Mouse (Mus musculus): ENCODE results near the gene Sfmbt2. TPM values are rescaled to one million over a fixed set of nuclear protein-coding genes. Genes with fewer than 3 reads are reported as not detected.
A peak's percentile ranks its signal among the peaks of the same experiment; 100 is the strongest.

The Sfmbt2 gene
- polyA plus RNA-seq, 2 experiments = 2.2 to 2.5 TPM

DNA sequence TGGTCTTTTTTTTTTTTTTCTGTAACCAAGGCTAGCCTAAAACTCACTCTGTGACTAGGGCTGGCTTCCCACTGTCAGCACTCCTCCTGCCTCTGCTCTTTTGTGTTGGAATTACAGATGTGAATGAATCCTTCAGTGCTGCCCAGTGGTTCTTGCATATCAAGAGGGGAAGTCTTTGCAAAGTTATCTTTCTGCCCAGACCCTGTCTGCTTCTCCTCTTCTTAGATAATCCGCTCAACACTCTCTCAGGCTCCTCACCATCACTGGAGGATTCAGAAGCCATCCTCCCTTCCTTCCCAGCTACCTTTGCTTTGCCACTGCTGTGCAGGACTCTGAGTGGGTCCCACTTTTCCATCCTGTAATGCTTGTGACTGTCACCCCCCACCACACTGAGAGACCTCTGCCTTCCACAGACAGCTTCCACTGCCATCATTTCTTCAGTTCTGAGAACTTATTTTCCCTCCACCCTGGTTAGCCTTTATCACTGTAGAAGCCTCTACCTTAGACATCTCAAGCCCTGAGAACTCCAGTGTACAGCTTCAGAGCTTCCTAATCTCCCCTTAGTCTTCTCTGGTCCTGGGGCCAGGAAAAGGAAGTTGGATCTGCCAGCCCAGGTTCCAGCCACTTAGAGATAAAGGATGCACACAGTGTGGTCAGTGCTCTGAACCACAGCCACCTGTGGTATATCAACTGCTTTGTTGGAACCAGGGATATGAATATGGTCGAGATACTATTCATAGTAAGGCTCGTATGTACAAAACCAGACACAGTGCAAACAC is 205.8 kb downstream of the Sfmbt2 start:
- H3K4me2 ChIP-seq (replicated peaks; ENCODE audit: low read depth, low read length, severe bottlenecking) = no peak overlapping the region
- H3K27ac ChIP-seq (replicated peaks; ENCODE audit: low read depth, low read length) = no peak overlapping the region
- no peak overlapping the region for H3K9ac ChIP-seq (ENCODE audit: low read depth, low read length, severe bottlenecking)
- ATAC-seq (ENCODE audit: low FRiP score, low read depth) (no peak), DNase-seq (ENCODE audit: low spot score) (no peak)
- no peaks in the 10 kb centered on the region for H3K9me3 ChIP-seq (ENCODE audit: control insufficient read depth, low read length)
- H3K36me3 ChIP-seq (ENCODE audit: control insufficient read depth, insufficient read depth, low read length) = no peaks in the 10 kb centered on the region
- 79% methylated on average over 3 of the region's 3 CpGs for WGBS
- no peak for TF ChIP-seq POLR2A (IDR thresholded peaks at IDR 0.05; ENCODE audit: borderline replicate concordance, extremely low read depth, insufficient read depth, insufficient read length)
- H3K4me3 ChIP-seq (replicated peaks; ENCODE audit: low read length) = no peak overlapping the region
- no peaks in the 10 kb centered on the region for H3K4me1 ChIP-seq (ENCODE audit: control insufficient read depth, insufficient read depth, low read length)
- no peaks in the 10 kb centered on the region for H3K27me3 ChIP-seq (ENCODE audit: control insufficient read depth, insufficient read depth, low read length)

DNA sequence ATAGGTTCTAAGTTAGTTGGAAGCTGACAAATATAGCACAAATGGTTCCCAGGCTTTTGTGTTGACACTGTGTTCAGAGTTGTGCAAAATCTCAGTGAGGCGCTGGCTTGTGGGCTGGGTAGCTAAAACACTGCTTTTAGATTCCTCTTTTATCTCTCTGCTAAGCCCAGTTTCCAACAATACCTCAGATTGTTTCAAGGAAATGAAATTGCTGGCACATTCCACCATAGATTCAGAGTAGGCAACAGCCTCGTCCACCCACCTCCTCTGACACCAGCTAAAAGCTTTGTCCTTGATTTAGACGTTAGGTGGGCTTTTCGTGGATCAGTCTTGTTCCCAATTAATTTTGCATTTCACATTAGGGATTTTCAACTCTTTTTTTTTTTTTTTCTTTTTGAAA is 212.4 kb downstream of the Sfmbt2 start:
- H3K9ac ChIP-seq (ENCODE audit: low read depth, low read length, severe bottlenecking) = no peak overlapping the region
- H3K4me1 ChIP-seq (ENCODE audit: control insufficient read depth, insufficient read depth, low read length) = no peaks in the 10 kb centered on the region
- WGBS = 73% methylated on average over 4 of the region's 4 CpGs
- H3K4me2 ChIP-seq (replicated peaks; ENCODE audit: low read depth, low read length, severe bottlenecking) = no peak overlapping the region
- H3K4me3 ChIP-seq (replicated peaks; ENCODE audit: low read length) = no peak overlapping the region
- no peaks in the 10 kb centered on the region for H3K36me3 ChIP-seq (ENCODE audit: control insufficient read depth, insufficient read depth, low read length)
- ATAC-seq (ENCODE audit: low FRiP score, low read depth) (no peak), DNase-seq (ENCODE audit: low spot score) (no peak)
- H3K9me3 ChIP-seq (ENCODE audit: control insufficient read depth, low read length) = no peaks in the 10 kb centered on the region
- no peak for TF ChIP-seq POLR2A (IDR thresholded peaks at IDR 0.05; ENCODE audit: borderline replicate concordance, extremely low read depth, insufficient read depth, insufficient read length)
- H3K27ac ChIP-seq (replicated peaks; ENCODE audit: low read depth, low read length) = no peak overlapping the region
- H3K27me3 ChIP-seq (ENCODE audit: control insufficient read depth, insufficient read depth, low read length) = no peaks in the 10 kb centered on the region

DNA sequence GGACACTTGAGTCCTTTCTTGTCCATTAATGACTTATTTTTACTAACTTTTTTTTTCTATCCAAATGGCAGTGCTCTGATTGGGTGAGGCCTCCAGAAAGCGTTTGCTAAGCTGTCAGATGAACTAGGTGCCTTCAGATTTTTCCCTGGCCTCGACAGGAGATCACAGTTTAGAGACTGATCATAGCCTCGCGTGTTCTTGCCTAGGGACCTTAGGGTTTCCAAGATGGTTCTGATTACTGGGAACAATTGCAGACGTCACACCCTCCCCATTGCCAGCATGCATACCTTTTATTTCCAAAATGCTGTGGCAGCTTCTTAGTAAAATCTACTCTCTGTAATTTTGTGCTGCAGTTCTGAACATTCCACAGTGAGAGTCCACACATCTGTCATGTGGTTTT is 212.8 kb downstream of the Sfmbt2 start:
- Histone ChIP-seq H3K36me3 (ENCODE audit: control insufficient read depth, insufficient read depth, low read length) (no peaks in the 10 kb centered on the region), H3K4me1 (ENCODE audit: control insufficient read depth, insufficient read depth, low read length) (no peaks in the 10 kb centered on the region), H3K4me2 (replicated peaks; ENCODE audit: low read depth, low read length, severe bottlenecking) (no peak overlapping the region), H3K9me3 (ENCODE audit: control insufficient read depth, low read length) (no peaks in the 10 kb centered on the region), H3K9ac (ENCODE audit: low read depth, low read length, severe bottlenecking) (no peak overlapping the region), H3K27me3 (ENCODE audit: control insufficient read depth, insufficient read depth, low read length) (no peaks in the 10 kb centered on the region), H3K27ac (replicated peaks; ENCODE audit: low read depth, low read length) (no peak overlapping the region), H3K4me3 (replicated peaks; ENCODE audit: low read length) (no peak overlapping the region)
- no peak for DNase-seq (ENCODE audit: low spot score)
- no peak for ATAC-seq (ENCODE audit: low FRiP score, low read depth)
- 38% methylated on average over 5 of the region's 5 CpGs for WGBS
- no peak for TF ChIP-seq POLR2A (IDR thresholded peaks at IDR 0.05; ENCODE audit: borderline replicate concordance, extremely low read depth, insufficient read depth, insufficient read length)

DNA sequence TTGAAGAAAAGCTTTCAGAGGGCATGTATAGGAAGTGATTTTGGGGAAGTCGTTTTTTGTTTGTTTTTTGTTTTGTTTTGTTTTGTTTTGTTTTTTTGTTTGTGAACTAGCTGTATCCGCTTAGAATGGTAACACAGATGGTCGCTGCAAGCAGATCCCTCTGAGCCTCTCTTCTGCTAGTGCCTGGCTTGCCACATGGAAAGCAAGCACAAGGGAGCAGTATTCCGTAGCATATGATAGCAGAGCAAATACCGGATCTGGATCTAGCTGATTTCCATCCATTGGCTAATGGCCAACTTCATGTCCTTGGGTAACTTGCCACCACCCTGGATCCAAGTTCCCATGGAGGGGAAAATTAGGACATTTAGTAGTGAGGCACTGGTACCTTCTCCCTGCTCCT is 221.0 kb downstream of the Sfmbt2 start:
- H3K9me3 ChIP-seq (ENCODE audit: control insufficient read depth, low read length) = no peaks in the 10 kb centered on the region
- H3K36me3 ChIP-seq (ENCODE audit: control insufficient read depth, insufficient read depth, low read length) = no peaks in the 10 kb centered on the region
- no peak overlapping the region for H3K4me3 ChIP-seq (replicated peaks; ENCODE audit: low read length)
- no peak for DNase-seq (ENCODE audit: low spot score)
- ATAC-seq (ENCODE audit: low FRiP score, low read depth) = no peak
- H3K27me3 ChIP-seq (ENCODE audit: control insufficient read depth, insufficient read depth, low read length) = no peaks in the 10 kb centered on the region
- no peak overlapping the region for H3K9ac ChIP-seq (ENCODE audit: low read depth, low read length, severe bottlenecking)
- 80% methylated on average over 5 of the region's 5 CpGs for WGBS
- H3K27ac ChIP-seq (replicated peaks; ENCODE audit: low read depth, low read length) = no peak overlapping the region
- no peak for TF ChIP-seq POLR2A (IDR thresholded peaks at IDR 0.05; ENCODE audit: borderline replicate concordance, extremely low read depth, insufficient read depth, insufficient read length)
- H3K4me2 ChIP-seq (replicated peaks; ENCODE audit: low read depth, low read length, severe bottlenecking) = no peak overlapping the region
- no peaks in the 10 kb centered on the region for H3K4me1 ChIP-seq (ENCODE audit: control insufficient read depth, insufficient read depth, low read length)

DNA sequence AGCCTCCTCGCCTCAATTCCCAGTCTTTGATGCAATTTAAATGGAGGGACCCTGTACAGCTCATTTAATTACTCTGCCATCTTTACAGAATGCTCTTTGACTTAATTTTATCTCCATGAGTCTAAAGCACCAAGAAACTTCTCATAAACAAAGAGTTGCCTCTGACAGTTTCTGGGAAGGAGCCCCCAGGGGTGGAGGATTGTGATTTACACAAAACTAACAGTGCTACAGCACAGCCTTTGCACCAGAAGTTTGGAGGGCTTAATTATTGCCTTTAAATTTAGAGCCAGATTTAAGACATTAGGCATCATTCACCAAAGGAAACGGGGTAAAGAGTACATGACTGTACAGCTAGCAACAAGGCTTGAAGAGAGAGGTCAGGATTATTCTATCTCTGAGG is 245.2 kb downstream of the Sfmbt2 start:
- Histone ChIP-seq H3K27me3 (ENCODE audit: control insufficient read depth, insufficient read depth, low read length) (no peaks in the 10 kb centered on the region), H3K27ac (replicated peaks; ENCODE audit: low read depth, low read length) (no peak overlapping the region), H3K4me1 (ENCODE audit: control insufficient read depth, insufficient read depth, low read length) (no peaks in the 10 kb centered on the region), H3K9me3 (ENCODE audit: control insufficient read depth, low read length) (no peaks in the 10 kb centered on the region), H3K36me3 (ENCODE audit: control insufficient read depth, insufficient read depth, low read length) (no peaks in the 10 kb centered on the region), H3K9ac (ENCODE audit: low read depth, low read length, severe bottlenecking) (no peak overlapping the region), H3K4me3 (replicated peaks; ENCODE audit: low read length) (no peak overlapping the region), H3K4me2 (replicated peaks; ENCODE audit: low read depth, low read length, severe bottlenecking) (no peak overlapping the region)
- DNase-seq (ENCODE audit: low spot score) = no peak
- no peak for TF ChIP-seq POLR2A (IDR thresholded peaks at IDR 0.05; ENCODE audit: borderline replicate concordance, extremely low read depth, insufficient read depth, insufficient read length)
- 45% methylated on average over 2 of the region's 2 CpGs for WGBS
- ATAC-seq (ENCODE audit: low FRiP score, low read depth) = no peak

MicroRNA genes within 50 kb of the gene (microRNA counts, 519-probe panel; counts per million panel counts)
- microRNA mmu-miR-297a+mmu-miR-466f+mmu-miR-669b (not detected), microRNA mmu-miR-297b-3p (not detected), microRNA mmu-miR-297b-5p (not detected), microRNA mmu-miR-297c (591 counts per million, percentile 1 among the panel's probes with 10 or more counts), microRNA mmu-miR-466a-3p+mmu-miR-466b-3-3p (3,341 counts per million, percentile 65 among the panel's probes with 10 or more counts), microRNA mmu-miR-466a-5p+mmu-miR-466e-5p (not detected), microRNA mmu-miR-466c-5p (1,612 counts per million, percentile 12 among the panel's probes with 10 or more counts), microRNA mmu-miR-466d-3p (2,268 counts per million, percentile 37 among the panel's probes with 10 or more counts), microRNA mmu-miR-466d-5p (2,013 counts per million, percentile 26 among the panel's probes with 10 or more counts), microRNA mmu-miR-466f-5p (not detected), microRNA mmu-miR-466g (3,041 counts per million, percentile 56 among the panel's probes with 10 or more counts), microRNA mmu-miR-466h (not detected), microRNA mmu-miR-466l (1,787 counts per million, percentile 18 among the panel's probes with 10 or more counts), microRNA mmu-miR-467a (2,407 counts per million, percentile 39 among the panel's probes with 10 or more counts), microRNA mmu-miR-467b (not detected), microRNA mmu-miR-467c (1,816 counts per million, percentile 19 among the panel's probes with 10 or more counts), microRNA mmu-miR-467d (not detected), microRNA mmu-miR-467e (2,531 counts per million, percentile 42 among the panel's probes with 10 or more counts), microRNA mmu-miR-669a (2,925 counts per million, percentile 53 among the panel's probes with 10 or more counts), microRNA mmu-miR-669e (1,802 counts per million, percentile 19 among the panel's probes with 10 or more counts), microRNA mmu-miR-669f (3,545 counts per million, percentile 70 among the panel's probes with 10 or more counts), microRNA mmu-miR-669g (not detected), microRNA mmu-miR-669h-5p (not detected), microRNA mmu-miR-669i (1,473 counts per million, percentile 11 among the panel's probes with 10 or more counts), microRNA mmu-miR-669j (1,911 counts per million, percentile 23 among the panel's probes with 10 or more counts), microRNA mmu-miR-669m (not detected), microRNA mmu-miR-669o (1,926 counts per million, percentile 24 among the panel's probes with 10 or more counts)

Small RNA genes within 50 kb of the gene (microRNA-seq; reads per million reads assigned to microRNA genes)
- gene Gm22051 = not detected
- gene Gm22072 = not detected
- not detected for gene Gm22091
- not detected for gene Gm22166
- 0.92 reads per million for gene Gm22239
- gene Gm22626 = not detected
- gene Gm22635 = not detected
- gene Gm22677 = not detected
- not detected for gene Gm22678
- not detected for gene Gm22775
- gene Gm22925 = not detected
- not detected for gene Gm23108
- not detected for gene Gm23288
- not detected for gene Gm23542
- not detected for gene Gm23569
- gene Gm23571 = not detected
- not detected for gene Gm23578
- gene Gm23651 = not detected
- not detected for gene Gm23988
- not detected for gene Gm24028
- gene Gm24167 = not detected
- not detected for gene Gm24315
- not detected for gene Gm24342
- not detected for gene Gm24488
- gene Gm24640 = not detected
- not detected for gene Gm24673
- not detected for gene Gm24761
- gene Gm24806 = not detected
- not detected for gene Gm25022
- gene Gm25158 = not detected
- gene Gm25263 = not detected
- gene Gm25285 = not detected
- not detected for gene Gm25316
- not detected for gene Gm25451
- not detected for gene Gm25673
- gene Gm25680 = not detected
- not detected for gene Gm25701
- not detected for gene Gm25753
- gene Gm25943 = not detected
- gene Gm26060 = not detected
- gene Gm26073 = not detected
- not detected for gene Gm26092
- not detected for gene Gm26156
- not detected for gene Gm26229
- gene Gm26398 = not detected
- gene Gm26426 = not detected
- gene Gm26431 = not detected
- not detected for gene Gm26491
- gene Mir297a-2 = 3.0 reads per million, percentile 6 among the genes with 10 or more reads in this experiment
- gene Mir297a-3 = not detected
- not detected for gene Mir297a-4
- gene Mir297b = not detected
- gene Mir297c = not detected
- gene Mir466 = 0.69 reads per million
- gene Mir466b-1 = not detected
- gene Mir466b-2 = not detected
- gene Mir466b-3 = not detected
- gene Mir466b-4 = not detected
- not detected for gene Mir466b-5
- not detected for gene Mir466b-6
- gene Mir466b-7 = not detected
- not detected for gene Mir466b-8
- not detected for gene Mir466c-1
- not detected for gene Mir466c-2
- gene Mir466d = not detected
- not detected for gene Mir466e
- gene Mir466f-1 = not detected
- not detected for gene Mir466f-2
- not detected for gene Mir466f-3
- gene Mir466g = not detected
- gene Mir466h = 1.4 reads per million
- not detected for gene Mir466l
- not detected for gene Mir466m
- 14.2 reads per million, percentile 24 among the genes with 10 or more reads in this experiment for gene Mir466n
- not detected for gene Mir466o
- gene Mir466p = not detected
- not detected for gene Mir467a-1
- gene Mir467a-10 = not detected
- gene Mir467a-2 = not detected
- gene Mir467a-3 = not detected
- gene Mir467a-4 = not detected
- not detected for gene Mir467a-5
- gene Mir467a-6 = not detected
- gene Mir467a-7 = not detected
- not detected for gene Mir467a-8
- not detected for gene Mir467a-9
- gene Mir467b = not detected
- gene Mir467c = 787 reads per million, percentile 69 among the genes with 10 or more reads in this experiment
- gene Mir467d = 1,204 reads per million, percentile 73 among the genes with 10 or more reads in this experiment
- 1,508 reads per million, percentile 75 among the genes with 10 or more reads in this experiment for gene Mir467e
- gene Mir669a-1 = not detected
- gene Mir669a-10 = not detected
- gene Mir669a-11 = not detected
- not detected for gene Mir669a-12
- not detected for gene Mir669a-2
- gene Mir669a-3 = not detected
- not detected for gene Mir669a-4
- not detected for gene Mir669a-5
- not detected for gene Mir669a-6
- not detected for gene Mir669a-7
- gene Mir669a-8 = not detected
- not detected for gene Mir669a-9
- not detected for gene Mir669b
- 144 reads per million, percentile 50 among the genes with 10 or more reads in this experiment for gene Mir669c
- gene Mir669d = not detected
- not detected for gene Mir669d-2
- gene Mir669e = 19.7 reads per million, percentile 30 among the genes with 10 or more reads in this experiment
- gene Mir669f = 2.5 reads per million, percentile 3 among the genes with 10 or more reads in this experiment
- not detected for gene Mir669g
- gene Mir669h = 3.9 reads per million, percentile 10 among the genes with 10 or more reads in this experiment
- gene Mir669i = not detected
- gene Mir669j = not detected
- gene Mir669k = not detected
- gene Mir669l = 392 reads per million, percentile 62 among the genes with 10 or more reads in this experiment
- gene Mir669m-1 = not detected
- not detected for gene Mir669m-2
- gene Mir669o = 414 reads per million, percentile 63 among the genes with 10 or more reads in this experiment
- gene Mir669p-1 = not detected
- not detected for gene Mir669p-2

Other genes with a start within 250 kb of the Sfmbt2 start
- 0.27 and 0.43 TPM in 2 replicates for gene Itih2, start 239.1 kb upstream of the Sfmbt2 start, polyA plus RNA-seq (2012; rRNA removed)
- 0.19 TPM in 1 of 2 replicates, not detected in the other for gene Itih2, start 239.1 kb upstream of the Sfmbt2 start, polyA plus RNA-seq (2014; fragmentation: Nextera tagmentation; extraction: Ambion mirVana)
- gene Itih5, start 216.9 kb upstream of the Sfmbt2 start, polyA plus RNA-seq (2012; rRNA removed) = 12.2 and 13.5 TPM in 2 replicates
- 14.5 and 15.8 TPM in 2 replicates for gene Itih5, start 216.9 kb upstream of the Sfmbt2 start, polyA plus RNA-seq (2014; fragmentation: Nextera tagmentation; extraction: Ambion mirVana)

All from limb, embryonic 14.5 days (tissue).